Mouse (Mus musculus) limb, embryonic 13.5 days (tissue): ENCODE measurements around the gene Sytl1. TPM values are rescaled to one million over a fixed set of nuclear protein-coding genes. Genes with fewer than 3 reads are reported as not detected.

Experiments used
- ATAC-seq: fragments of 200-750 bp; cut with Nextera tagmentation; 2 replicates; pipeline ENCODE4 v1.8.0; 2017; ENCODE audit warnings: low read depth, moderate number of reproducible peaks, moderate TSS enrichment; ENCODE audit not compliant: low FRiP score
- H3K27ac ChIP-seq: fragments of 300-500 bp; sonication (generic); 2 replicates; pipeline ENCODE4 v1.5.1; 2015; ENCODE audit warnings: inconsistent platforms, mild to moderate bottlenecking, moderate library complexity
- H3K27me3 ChIP-seq: fragments of 300-500 bp; sonication (generic); 2 replicates; pipeline ENCODE4 v1.6.1; 2015; ENCODE audit warnings: mild to moderate bottlenecking, inconsistent platforms
- H3K36me3 ChIP-seq: fragments of 300-500 bp; sonication (generic); 2 replicates; pipeline ENCODE4 v1.6.1; 2015; ENCODE audit warnings: inconsistent platforms, mild to moderate bottlenecking, moderate library complexity
- H3K4me1 ChIP-seq: fragments of 300-500 bp; sonication (generic); 2 replicates; pipeline ENCODE4 v1.6.1; 2015; ENCODE audit warnings: inconsistent platforms
- H3K4me2 ChIP-seq: fragments of 300-500 bp; sonication (generic); replicated peaks from 2 replicates; pipeline ENCODE4 v1.6.1; 2015; ENCODE audit warnings: inconsistent platforms, mild to moderate bottlenecking, moderate library complexity
- H3K4me3 ChIP-seq: fragments of 300-500 bp; sonication (generic); 2 replicates; pipeline ENCODE4 v1.5.1; 2015; ENCODE audit warnings: moderate library complexity, mild to moderate bottlenecking, inconsistent platforms
- H3K9ac ChIP-seq: fragments of 300-500 bp; sonication (generic); 2 replicates; pipeline ENCODE4 v1.6.1; 2015; ENCODE audit warnings: mild to moderate bottlenecking, inconsistent platforms
- H3K9me3 ChIP-seq: fragments of 300-500 bp; sonication (generic); 2 replicates; pipeline ENCODE4 v1.6.1; 2016; ENCODE audit warnings: inconsistent platforms
- WGBS: fragments of 180-500 bp; shearing (Covaris S2); methylation state at CpG from one replicate; pipeline ENCODE4 v1.1.7; 2015; 5-methylcytosine and 5-hydroxymethylcytosine counted together
- polyA plus RNA-seq: library from polyadenylated mRNA; unstranded; fragments of >200 nt; fragmentation: Nextera tagmentation; extraction: Ambion mirVana; gene quantifications from 2 replicates; pipeline ENCODE4 v1.2.1, GENCODE M21; 2015

Gene Sytl1
- polyA plus RNA-seq, 1 experiment from 2014 or later = 5.6 TPM

DNA sequence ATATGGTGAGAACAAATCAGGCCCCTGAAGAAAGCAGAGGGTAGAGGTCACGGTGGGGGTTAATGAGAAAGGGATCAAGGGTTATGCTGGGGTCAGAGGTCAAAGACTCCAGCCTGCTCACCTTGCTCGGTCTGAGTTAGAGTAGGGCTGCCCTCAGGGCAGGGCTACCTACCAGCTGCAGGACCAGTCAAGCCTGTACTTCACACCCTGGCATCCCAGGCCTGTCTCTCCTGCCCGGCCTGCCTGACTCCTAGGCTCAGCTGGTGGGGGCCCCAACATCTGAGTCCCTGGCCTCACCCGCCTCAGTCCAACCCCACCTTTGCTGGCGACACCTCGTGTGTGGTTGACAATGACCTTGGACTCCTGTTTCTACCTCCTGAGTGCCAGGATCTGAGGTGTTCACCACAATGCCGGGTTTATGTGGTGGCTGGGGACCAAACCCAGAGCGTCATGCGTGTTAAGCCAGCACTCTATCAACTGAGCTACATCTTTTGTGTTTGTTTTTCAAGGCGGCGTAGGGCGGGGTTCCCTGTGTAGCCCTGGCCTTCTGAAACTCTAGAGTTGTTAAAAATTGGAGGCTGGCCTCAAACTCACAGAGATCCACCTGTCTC is 5.0 kb downstream of the Sytl1 start:
- ATAC-seq = no peak
- H3K4me3 ChIP-seq = no peak overlapping the region
- no peaks in the 10 kb centered on the region for H3K9me3 ChIP-seq
- H3K36me3 ChIP-seq = no peaks in the 10 kb centered on the region
- no peak overlapping the region for H3K9ac ChIP-seq
- H3K27ac ChIP-seq = no peak overlapping the region
- H3K4me2 ChIP-seq = no peak overlapping the region
- peaks cover 58% of the 10 kb centered on the region for H3K27me3 ChIP-seq
- 72% methylated on average over 12 of the region's 12 CpGs for WGBS
- peaks cover 7% of the 10 kb centered on the region; the same call in 1 of the 2 replicates for H3K4me1 ChIP-seq

DNA sequence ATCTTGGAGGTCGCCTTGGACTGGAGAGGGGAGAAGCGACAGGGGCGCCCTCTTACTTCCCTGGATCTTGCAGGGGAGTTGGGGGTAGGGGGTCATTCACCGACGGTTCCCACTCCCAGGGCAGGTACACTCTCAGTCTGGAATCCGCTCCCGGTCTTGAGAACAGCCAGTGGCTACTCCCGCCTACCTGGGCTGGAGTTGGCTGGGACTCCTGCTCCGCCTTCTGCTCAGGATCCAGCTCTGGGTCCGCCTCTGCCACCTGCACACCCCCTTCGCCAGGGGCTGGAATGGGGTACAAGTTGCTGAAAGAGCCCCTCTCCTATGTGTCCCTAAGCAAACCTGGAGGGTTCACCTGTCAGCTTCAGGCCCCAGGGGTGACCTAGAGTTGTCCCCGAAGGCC is 5.7 kb downstream of the Sytl1 start:
- H3K36me3 ChIP-seq = no peaks in the 10 kb centered on the region
- no peak overlapping the region for H3K9ac ChIP-seq
- H3K4me3 ChIP-seq = peak overlapping the region; percentile 12; the same call in 1 of the 2 replicates
- no peak overlapping the region for H3K27ac ChIP-seq
- ATAC-seq = no peak; the same call in 1 of the 2 replicates
- 28% methylated on average over 12 of the region's 12 CpGs for WGBS
- peak overlapping the region; percentile 45 for H3K4me2 ChIP-seq
- peaks cover 7% of the 10 kb centered on the region; the same call in 1 of the 2 replicates for H3K4me1 ChIP-seq
- H3K27me3 ChIP-seq = peaks cover 64% of the 10 kb centered on the region
- no peaks in the 10 kb centered on the region for H3K9me3 ChIP-seq

DNA sequence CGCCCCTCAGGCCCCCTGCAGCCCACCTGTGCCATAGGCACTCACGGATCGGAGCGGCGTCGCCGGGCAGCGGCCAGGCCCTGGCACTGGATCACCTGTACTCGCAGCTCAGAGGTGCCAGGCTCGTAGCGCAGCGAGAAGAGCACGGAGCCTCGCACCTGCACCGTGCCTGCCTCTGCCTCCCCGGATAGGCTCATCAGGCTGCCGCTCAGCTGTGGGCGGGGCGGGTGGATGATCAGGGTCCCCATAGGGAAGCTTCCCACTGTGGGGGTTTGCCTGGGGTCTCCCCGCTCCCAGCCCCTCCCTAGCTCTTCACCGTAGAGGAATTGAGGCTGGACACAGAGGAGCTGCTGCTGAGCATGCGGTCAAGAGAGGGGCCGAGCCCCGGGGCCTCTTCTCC is 6.1 kb downstream of the Sytl1 start:
- Histone ChIP-seq H3K4me1 (0 out of 2 replicates have a peak, but pooled peaks cover 4% of the 10 kb centered on the region), H3K27me3 (peaks cover 68% of the 10 kb centered on the region), H3K27ac (no peak overlapping the region), H3K4me2 (peak overlapping the region; percentile 45), H3K9me3 (no peaks in the 10 kb centered on the region), H3K4me3 (peak overlapping the region; percentile 12), H3K9ac (no peak overlapping the region), H3K36me3 (no peaks in the 10 kb centered on the region)
- WGBS = 18% methylated on average over 24 of the region's 24 CpGs
- no peak for ATAC-seq

DNA sequence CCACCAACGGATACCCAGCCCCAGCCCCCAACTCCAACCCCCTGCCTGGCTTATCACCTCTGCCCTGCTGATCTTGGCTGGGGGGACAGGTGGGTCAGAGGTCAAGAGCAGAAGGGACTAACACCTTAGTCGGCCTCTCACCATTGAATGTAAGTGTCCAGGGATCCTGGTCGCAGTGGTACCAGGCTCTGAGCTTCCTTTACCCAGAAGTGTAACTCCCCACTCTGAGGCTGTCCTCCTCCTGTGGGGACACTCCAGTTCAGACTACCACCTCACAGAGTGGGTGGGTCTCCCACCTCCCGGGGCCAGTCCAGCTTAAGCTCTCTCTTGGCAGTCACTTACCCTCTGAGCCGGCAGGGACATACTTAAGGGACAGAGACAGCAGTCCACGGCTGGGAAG is 7.5 kb downstream of the Sytl1 start:
- 58% methylated on average over 6 of the region's 6 CpGs for WGBS
- peaks cover 83% of the 10 kb centered on the region for H3K27me3 ChIP-seq

DNA sequence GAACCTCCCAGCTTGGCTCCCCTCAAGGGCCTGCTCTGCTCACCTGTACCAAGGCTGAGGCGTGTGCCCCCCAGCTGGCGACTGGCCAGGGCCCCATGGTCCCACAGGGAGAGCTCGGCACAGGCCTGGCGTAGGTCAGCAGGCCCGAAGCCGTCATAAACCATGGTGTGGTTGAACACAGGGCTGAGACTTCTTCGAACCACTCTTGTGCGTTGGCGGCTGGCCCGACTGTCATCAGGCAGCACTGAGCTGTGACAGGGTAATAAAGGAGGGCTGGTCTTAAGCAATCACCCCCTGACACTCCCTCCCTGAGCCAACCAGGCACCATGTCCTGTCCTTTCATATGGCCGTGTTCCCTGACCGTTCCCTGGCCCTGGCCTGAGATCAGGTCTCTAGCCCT is 9.5 kb downstream of the Sytl1 start:
- WGBS = 42% methylated on average over 12 of the region's 12 CpGs
- H3K4me1 ChIP-seq = peaks cover 18% of the 10 kb centered on the region
- no peaks in the 10 kb centered on the region for H3K9me3 ChIP-seq
- H3K27me3 ChIP-seq = peaks cover 96% of the 10 kb centered on the region
- no peak overlapping the region for H3K4me3 ChIP-seq
- no peak overlapping the region for H3K27ac ChIP-seq
- no peaks in the 10 kb centered on the region for H3K36me3 ChIP-seq
- ATAC-seq = no peak
- H3K9ac ChIP-seq = no peak overlapping the region; the same call in 1 of the 2 replicates
- H3K4me2 ChIP-seq = no peak overlapping the region

More for the DNA sequence above, 7.5 kb downstream of the Sytl1 start:
- no peak overlapping the region for H3K27ac ChIP-seq
- peaks cover 17% of the 10 kb centered on the region for H3K4me1 ChIP-seq
- no peak overlapping the region for H3K4me3 ChIP-seq
- H3K9me3 ChIP-seq = no peaks in the 10 kb centered on the region
- ATAC-seq = no peak
- H3K36me3 ChIP-seq = no peaks in the 10 kb centered on the region
- H3K9ac ChIP-seq = no peak overlapping the region
- H3K4me2 ChIP-seq = no peak overlapping the region

DNA sequence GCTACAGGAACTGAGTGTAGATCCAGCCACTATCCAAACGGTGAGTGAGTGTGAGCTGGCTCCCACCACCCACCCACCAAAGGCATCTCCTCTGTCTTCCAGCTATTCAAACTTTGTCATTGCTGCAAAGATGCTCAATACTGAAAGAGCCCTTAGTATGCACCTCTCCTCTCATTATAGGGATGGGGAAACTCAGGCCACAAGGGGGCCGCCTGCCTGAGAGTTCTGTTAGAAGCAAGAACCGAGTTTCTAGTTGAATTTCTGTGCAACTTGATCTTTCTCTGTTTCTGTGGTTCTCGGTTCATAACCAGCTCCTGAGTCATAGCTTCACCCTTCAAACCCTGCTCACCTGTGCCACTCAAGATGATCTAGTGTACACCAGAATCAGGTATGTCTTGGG is 10.8 kb downstream of the Sytl1 start:
- no peaks in the 10 kb centered on the region for H3K9me3 ChIP-seq
- ATAC-seq = no peak
- H3K36me3 ChIP-seq = no peaks in the 10 kb centered on the region
- H3K9ac ChIP-seq = no peak overlapping the region
- H3K27me3 ChIP-seq = peaks cover 97% of the 10 kb centered on the region
- H3K27ac ChIP-seq = no peak overlapping the region
- no peak overlapping the region for H3K4me3 ChIP-seq
- WGBS = 34% methylated on average over 4 of the region's 4 CpGs
- peaks cover 22% of the 10 kb centered on the region for H3K4me1 ChIP-seq
- no peak overlapping the region for H3K4me2 ChIP-seq

DNA sequence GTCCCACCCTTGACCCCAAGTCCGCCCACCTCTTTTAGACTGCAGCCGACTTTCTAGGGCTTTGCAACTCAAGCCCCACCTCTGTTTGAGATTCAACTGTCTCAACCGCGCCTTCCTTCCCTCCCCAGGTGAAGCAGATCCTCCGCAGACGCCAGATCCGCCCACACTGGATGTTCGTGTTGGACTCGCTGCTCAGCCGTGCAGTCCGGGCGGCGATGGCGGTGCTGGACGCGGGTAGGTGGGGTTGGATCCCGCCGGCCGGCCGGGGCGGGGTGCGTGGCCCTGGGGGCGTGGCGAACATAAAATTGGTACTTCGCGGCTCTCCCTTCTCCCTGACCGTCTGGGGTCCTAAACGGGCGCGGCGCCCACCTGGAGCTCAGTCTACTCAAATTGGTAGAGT is 11.7 kb downstream of the Sytl1 start:
- WGBS = under 1% methylated on average over 31 of the region's 31 CpGs
- Histone ChIP-seq H3K9me3 (no peaks in the 10 kb centered on the region), H3K4me2 (peak overlapping the region; percentile 78), H3K27ac (no peak overlapping the region), H3K36me3 (no peaks in the 10 kb centered on the region), H3K4me3 (peak overlapping the region; percentile 49), H3K4me1 (peaks cover 24% of the 10 kb centered on the region), H3K9ac (peak overlapping the region; percentile 59), H3K27me3 (peaks cover 97% of the 10 kb centered on the region)
- ATAC-seq = no peak

DNA sequence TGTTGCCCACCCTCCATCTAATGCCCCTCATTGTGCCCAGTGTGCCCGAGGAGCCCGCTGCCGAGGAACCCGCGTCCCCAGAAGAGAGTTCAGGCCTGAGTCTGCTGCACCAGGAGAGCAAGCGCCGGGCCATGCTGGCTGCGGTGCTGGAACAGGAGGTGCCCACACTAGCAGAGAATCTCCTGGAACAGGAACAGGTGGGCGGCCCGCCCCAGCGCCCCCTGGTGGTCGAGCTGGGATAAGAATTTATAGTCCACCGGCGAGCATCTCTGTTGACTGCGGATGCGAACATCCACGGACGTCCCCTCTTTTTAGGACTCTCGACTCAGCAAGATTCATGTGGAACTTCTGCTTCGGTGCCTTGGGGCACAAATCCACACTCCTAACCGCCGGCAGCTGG is 12.3 kb downstream of the Sytl1 start:
- Histone ChIP-seq H3K27ac (no peak overlapping the region), H3K4me1 (peaks cover 24% of the 10 kb centered on the region), H3K4me2 (peak overlapping the region; percentile 78), H3K27me3 (peaks cover 97% of the 10 kb centered on the region), H3K9me3 (no peaks in the 10 kb centered on the region), H3K9ac (peak overlapping the region; percentile 59), H3K36me3 (no peaks in the 10 kb centered on the region), H3K4me3 (peak overlapping the region; percentile 49)
- no peak for ATAC-seq
- WGBS = 2% methylated on average over 22 of the region's 22 CpGs

DNA sequence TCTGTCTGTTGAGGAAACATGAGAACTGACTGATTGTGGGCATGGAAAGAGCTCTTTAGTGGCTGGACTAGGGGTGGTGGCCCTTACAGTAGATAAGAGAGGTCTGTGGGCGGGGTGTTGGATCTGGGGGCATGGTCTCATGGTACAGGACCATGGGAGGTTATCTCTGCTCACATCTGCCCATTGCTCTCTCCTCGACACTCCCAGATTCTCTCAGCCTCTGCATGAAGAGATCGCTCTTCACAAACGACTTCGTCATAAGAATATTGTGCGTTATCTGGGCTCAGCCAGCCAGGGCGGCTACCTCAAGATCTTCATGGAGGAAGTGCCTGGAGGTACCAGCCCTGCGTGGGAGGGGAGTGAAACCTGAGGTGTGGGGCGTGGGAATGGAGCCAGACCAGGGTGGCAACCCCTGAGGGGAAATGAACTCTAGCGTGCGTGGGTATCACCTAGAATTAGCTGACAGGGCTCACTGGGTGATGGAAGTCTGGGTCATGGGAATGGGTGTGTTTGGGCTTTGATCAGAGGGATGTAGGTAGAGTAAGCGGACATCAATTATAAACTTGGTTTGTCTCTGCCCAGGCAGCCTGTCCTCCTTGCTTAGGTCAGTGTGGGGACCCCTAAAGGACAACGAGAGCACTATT is 15.0 kb downstream of the Sytl1 start:
- no peaks in the 10 kb centered on the region for H3K36me3 ChIP-seq
- 74% methylated on average over 13 of the region's 13 CpGs for whole genome bisulfite sequencing
- no peak for ATAC-seq

DNA sequence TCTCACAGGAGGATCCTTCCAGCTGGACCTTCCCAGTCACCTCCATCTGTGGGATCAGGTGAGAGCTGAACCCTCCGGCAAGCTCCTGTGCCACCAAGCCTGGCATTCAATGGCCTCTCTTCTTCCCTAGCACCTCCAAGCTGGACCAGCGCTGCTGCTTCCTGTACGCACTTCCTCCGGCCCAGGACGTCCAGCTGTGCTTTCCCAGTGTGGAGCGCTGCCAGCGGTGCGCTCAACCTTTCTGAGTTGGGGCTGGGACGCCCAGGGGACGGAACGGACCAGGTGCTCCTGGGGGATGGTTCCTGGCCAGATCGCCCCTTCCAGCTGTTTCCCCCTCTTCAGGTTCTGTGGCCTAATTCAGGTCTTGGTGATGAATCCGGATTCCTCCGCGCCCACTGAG is 15.8 kb downstream of the Sytl1 start:
- peaks cover 88% of the 10 kb centered on the region for H3K27me3 ChIP-seq
- no peaks in the 10 kb centered on the region for H3K36me3 ChIP-seq
- no peak for ATAC-seq
- peak overlapping the region; percentile 21 for H3K4me2 ChIP-seq
- H3K4me3 ChIP-seq = no peak overlapping the region
- peak overlapping the region; percentile 39 for H3K9ac ChIP-seq
- H3K9me3 ChIP-seq = no peaks in the 10 kb centered on the region
- H3K4me1 ChIP-seq = peaks cover 24% of the 10 kb centered on the region
- no peak overlapping the region for H3K27ac ChIP-seq
- 22% methylated on average over 15 of the region's 15 CpGs for WGBS

More for the DNA sequence above, 15.0 kb downstream of the Sytl1 start:
- H3K4me2 ChIP-seq = no peak overlapping the region
- H3K27ac ChIP-seq = no peak overlapping the region
- H3K4me3 ChIP-seq = no peak overlapping the region
- no peak overlapping the region for H3K9ac ChIP-seq
- H3K9me3 ChIP-seq = no peaks in the 10 kb centered on the region
- H3K27me3 ChIP-seq = peaks cover 88% of the 10 kb centered on the region
- peaks cover 24% of the 10 kb centered on the region for H3K4me1 ChIP-seq

DNA sequence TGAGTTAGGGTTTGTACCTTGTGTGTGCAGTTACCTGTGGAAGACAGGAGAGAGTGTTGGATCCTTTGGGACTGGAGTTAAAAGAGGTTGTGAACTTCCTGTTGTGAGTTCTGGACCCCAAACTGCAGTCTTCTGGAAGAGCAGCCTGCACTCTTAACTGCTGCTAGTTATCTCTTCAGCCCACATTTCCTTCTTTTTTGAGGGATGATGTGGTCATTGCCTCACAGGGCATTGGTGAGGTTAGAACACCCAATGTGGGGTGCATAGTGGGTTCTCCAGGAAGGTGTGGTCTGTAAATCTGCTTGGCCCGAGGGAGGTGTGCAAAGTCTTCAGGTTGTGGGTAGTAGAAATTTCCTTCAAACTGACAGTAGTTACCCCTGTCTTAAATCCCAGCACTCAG is 18.6 kb downstream of the Sytl1 start:
- Histone ChIP-seq H3K4me3 (no peak overlapping the region), H3K9me3 (no peaks in the 10 kb centered on the region), H3K4me2 (no peak overlapping the region), H3K36me3 (no peaks in the 10 kb centered on the region), H3K4me1 (peaks cover 17% of the 10 kb centered on the region), H3K27ac (no peak overlapping the region), H3K9ac (no peak overlapping the region), H3K27me3 (peaks cover 79% of the 10 kb centered on the region)
- no peak for ATAC-seq
- WGBS = 83% methylated on average over 1 of the region's 1 CpGs

DNA sequence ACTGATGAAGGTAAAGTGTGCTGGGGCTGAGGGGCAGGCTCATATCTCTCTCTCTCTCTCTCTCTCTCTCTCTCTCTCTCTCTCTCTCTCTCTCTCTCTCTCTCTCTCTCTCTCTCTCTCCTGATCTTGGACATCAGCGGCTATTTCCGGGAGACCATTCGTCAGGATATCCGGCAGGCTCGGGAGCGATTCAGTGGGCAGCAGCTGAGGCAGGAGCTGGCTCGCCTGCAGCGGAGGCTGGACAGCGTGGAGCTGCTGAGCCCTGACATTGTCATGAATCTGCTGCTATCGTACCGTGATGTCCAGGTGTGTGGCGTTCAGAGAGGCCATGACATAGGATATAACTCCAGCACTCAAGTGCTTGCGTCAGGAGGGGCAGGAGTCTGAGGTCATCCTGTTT is 19.4 kb downstream of the Sytl1 start:
- Histone ChIP-seq H3K9ac (no peak overlapping the region), H3K4me1 (peaks cover 17% of the 10 kb centered on the region), H3K4me2 (no peak overlapping the region), H3K9me3 (no peaks in the 10 kb centered on the region), H3K36me3 (no peaks in the 10 kb centered on the region), H3K4me3 (no peak overlapping the region), H3K27me3 (peaks cover 72% of the 10 kb centered on the region), H3K27ac (no peak overlapping the region)
- 47% methylated on average over 11 of the region's 13 CpGs for WGBS
- ATAC-seq = no peak
